Mouse (Mus musculus): ENCODE results near the gene Jmjd6.
"Not testable (repeated sequence)": the region's sequence is repeated elsewhere in the genome, so short reads cannot be mapped to it uniquely, and the experiment has no call there.

Jmjd6 gene

DNA sequence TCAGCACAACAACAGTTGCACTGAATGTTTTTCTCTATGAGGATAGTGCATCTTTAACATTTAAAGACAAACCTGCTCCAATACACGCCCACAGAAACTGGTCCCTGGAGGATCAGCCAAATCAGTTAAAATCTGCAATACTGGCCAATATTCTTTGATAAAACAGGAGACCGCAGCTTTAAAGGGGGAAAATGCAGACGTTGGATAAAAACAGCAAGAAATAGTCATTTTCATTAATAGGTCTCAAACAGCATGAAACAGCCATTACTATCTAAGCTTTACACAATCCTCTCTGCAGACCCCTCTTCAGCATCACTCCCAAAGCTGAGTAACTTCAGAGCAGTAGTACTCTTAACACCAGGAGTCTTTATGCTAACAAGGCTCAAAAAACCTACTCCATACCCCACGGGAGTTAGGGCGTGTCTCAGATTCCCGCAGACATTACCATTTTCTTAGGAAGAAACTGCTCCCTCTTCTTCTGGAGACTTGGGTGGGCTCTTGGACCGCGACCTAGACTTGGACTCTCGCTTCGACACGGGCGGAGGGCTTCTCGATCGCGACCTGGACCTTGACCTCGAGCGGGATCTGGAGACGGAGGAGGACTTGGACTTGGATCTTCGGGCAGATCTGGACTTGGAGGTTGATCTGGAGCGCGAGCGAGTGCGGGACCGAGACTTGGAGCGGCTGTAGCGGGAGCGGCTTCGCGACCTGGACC lies 8.5 kb upstream of the Jmjd6 start:
- no peak for DNase-seq (ENCODE audit: low spot score in 2 of 2)

DNA sequence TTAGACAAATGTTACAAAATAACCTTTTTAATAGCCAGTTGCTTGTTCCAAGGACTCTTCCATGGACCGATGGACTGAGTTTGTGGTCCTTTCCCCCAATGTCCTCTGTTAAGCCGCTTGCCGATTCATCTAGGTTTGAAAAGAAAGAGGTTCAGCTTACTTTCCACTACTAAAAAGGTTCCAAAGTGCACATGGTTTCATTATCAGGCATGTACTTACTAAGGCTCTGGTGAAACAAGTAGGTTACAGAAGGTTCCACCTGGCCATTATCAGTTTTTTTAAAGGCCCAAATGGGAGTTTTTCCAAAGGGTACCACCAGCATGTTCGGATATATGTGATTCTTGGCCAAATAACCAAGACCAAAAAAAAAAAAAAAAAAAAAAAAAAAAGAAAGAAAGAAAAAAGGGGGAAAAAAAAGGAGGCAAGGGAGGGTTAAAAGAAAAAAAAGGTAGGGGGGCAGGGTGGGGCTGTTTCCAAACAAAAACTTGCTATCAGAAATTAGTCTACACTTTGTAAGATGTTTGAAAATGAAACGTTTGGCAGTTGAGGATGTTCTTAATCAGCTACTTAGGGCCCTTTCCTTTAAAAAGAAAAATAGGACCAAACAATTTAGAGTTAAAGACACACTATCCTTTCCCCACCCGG lies 7.7 kb upstream of the Jmjd6 start:
- DNase-seq (ENCODE audit: low spot score in 2 of 2), result no peak

DNA sequence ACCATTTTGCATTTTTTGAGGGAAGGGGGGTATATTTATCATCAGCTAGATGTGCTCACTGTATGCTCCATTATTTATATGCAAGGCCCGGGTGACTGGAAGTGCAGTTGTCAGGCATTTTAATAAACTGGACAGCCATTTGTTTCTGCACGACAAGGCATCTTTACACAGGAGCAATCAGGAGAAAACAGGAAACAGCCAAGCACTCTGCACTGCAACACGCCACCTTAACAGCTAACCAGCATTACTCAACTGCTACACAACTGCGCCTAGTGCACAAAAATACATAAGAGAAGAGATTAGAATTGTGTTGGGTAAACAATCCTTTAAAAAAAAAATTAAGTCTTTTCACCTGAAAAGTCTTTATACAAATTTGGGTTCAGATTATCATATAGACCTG lies 6.8 kb upstream of the Jmjd6 start:
- no peak for DNase-seq (ENCODE audit: low spot score in 2 of 2)

DNA sequence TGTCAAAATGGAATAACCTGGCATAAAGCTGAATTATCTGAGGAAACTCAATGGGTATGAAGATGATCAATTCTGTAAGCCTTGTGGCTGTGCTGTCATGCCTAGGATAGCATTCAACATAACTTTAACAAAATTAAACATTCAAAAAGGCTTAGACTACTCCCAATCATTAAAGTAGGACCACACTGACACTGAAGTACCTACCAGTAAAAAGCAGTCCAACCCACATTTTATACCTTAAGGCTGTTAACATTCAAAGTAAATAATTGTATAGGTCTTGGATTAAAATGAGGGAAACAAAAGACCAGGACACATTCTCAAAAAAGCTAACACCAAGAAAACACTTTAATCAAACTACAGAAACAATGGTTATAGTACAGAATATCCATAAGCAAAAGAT lies 6.3 kb upstream of the Jmjd6 start:
- DNase-seq (ENCODE audit: low spot score in 2 of 2), result no peak

DNA sequence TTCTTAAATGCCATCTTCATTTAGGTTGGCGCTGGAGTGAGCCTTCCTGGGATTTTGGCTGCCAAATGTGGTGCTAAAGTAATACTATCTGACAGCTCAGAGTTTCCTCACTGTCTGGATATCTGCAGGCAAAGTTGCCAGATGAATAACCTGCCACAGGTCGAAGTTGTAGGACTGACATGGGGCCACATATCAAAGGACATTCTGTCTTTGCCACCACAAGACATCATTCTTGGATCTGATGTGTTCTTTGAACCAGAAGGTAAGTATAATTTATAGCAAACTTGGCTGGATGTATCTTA lies 5.6 kb upstream of the Jmjd6 start:
- not testable (repeated sequence) for DNase-seq (ENCODE audit: low spot score in 2 of 2)

DNA sequence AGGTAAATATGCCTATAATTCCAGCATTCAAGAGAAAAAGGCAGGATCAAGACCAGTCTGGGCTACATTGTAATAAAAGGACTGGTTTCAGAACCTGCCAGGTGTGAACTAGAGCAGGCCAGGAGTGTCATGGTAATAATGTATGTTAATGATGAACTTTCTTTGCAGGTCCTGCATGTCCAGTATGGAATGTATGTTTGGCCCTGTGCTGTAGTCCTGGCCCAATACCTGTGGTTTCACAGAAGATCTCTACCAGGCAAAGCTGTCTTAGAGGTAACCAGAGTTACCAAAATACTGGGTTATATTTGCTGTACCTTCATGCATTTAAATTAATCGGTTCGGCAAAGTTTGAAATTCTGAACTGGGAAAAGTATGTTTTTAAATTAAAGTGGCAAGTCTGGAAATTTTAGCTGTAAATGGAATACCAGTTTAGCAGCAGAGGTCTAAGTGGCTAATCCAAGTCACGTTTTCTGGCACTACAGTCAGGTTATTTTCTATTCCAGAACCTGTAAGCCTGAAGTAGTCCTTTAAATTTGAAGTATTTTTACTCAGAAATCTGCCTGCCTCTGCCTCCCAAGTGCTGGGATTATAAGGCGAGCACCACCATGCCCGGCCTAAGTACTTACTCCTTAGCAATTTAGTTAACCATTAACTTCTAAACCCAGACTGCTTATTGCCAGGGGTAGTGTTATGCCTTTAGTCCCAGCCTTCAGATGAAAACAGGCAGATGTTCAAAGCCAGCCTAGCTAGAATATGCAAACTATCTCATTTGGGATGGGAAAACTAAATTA lies 5.0 kb upstream of the Jmjd6 start:
- no peak for DNase-seq (ENCODE audit: low spot score in 2 of 2)

DNA sequence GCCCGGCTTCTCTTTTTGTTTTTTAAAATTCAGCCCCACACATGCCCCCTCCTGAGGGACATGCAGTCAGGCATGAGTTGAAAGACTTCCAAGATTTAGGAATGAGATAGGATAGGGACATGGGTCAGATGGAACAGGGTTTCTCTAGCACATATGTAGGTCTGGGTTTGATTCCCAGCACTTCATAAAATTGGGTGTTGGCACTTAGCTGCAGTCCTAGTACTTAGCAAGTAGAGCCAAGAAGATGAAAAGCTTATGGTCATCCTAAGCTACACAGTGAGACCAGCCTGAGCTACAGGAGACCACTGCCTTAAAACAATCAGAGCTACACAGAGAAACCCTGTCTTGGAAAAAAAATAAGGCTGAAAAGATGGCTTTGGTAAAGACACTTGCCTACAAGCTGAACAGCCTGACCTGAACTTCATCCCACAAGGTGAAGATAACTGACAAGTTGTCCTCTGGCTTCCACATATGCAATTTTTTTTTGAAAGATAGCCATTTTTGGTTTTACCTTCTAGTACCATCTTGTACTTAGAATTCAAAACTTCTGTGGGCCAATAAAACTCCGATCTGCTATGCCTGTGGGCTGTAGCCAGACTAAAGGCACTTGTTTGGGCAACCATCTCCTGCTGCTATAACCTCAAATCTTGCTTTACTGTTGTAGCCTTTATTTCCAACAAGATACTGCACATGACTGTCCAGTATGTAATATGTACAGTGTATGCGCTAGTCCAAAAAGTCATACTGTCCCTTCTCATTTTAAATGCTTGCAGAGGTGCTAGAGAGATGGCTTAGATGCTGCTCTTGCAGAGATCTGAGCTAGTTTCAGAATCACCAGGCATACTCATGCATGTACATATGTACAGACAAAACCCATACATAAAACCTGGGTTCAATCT lies 4.2 kb upstream of the Jmjd6 start:
- no peak for DNase-seq (ENCODE audit: low spot score in 2 of 2)

DNA sequence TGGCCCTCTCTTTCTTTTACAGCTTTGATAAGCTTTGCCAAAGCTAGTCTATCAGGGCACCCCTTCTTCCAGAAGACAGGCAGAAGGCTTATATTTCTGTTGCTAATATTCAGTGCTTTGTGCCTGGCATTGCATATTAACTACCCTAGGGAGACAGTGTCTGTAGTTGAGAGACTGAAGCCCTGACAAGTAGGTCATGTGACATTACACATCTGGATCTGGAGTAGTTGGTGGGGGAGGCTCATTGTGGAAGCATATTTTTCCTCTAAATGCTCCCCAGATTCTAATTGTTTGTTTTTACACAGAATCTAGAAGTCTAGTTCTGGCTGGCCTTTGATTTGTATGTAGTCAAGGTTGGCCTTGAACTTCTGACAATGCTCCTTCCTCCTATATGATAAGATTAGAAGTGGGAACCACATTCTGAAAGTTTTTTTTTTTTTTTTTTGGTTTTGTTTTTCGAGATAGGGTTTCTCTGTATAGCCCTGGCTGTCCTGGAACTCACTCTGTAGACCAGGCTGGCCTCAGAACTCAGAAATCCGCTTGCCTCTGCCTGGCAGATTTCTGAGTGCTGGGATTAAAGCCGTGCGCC lies 3.4 kb upstream of the Jmjd6 start:
- DNase-seq (ENCODE audit: low spot score in 2 of 2), result no peak

DNA sequence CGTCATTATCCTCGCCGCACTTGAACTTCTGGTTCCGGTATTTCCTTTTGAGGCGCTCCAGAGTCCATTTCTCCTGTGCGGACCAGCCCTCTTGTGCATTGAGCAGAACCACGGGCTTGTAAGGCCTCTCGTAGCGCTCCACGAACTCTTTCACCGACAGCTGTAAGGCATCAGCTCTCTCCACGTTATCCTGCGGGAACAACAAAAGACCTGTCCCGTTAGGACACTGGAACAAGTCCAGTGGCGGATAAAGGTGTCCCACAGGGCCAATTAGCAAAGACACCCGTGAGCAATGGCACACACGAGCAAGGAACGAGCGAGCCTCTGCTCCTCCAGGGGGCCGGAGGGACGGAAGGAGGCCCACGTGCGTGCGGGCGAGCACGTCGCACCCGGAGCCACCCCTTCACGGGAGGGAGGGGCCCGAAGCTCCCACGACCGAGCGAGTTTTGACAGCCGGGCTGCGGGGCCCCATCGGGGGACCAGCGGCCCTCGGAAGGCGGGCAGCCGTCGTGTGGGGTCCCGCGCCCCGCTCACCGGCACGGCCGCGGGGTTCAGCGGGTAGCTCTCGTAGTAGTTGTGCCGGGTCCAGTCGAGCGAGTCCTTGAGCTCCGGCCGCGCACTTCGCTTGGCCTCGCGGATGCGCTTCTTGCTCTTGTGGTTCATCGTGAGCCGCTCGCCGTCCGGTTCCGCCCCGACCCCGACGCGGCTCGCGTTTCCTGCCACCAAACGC lies 553 bp downstream of the Jmjd6 start:
- DNase-seq (ENCODE audit: low spot score in 2 of 2), result peak; percentile 49 to 64

DNA sequence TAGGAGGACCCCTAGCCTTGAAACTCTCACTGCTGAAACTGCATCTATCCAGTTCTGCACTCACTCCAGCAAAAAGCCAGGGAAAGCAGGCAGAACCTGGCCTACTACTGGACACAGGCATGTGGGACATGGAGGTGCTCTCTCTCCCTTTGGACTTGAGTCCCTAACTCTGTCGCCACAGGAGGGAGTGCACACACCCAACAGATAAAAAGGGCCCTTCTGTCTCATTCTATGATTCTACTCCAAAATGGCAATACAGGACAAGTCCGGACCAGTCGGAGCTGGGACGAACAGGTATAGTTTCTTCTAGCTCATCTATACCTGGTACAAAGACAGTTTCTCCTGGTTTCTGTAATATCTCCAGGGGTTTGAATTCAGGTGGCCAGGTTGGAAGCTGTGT lies 2.5 kb downstream of the Jmjd6 start:
- DNase-seq (ENCODE audit: low spot score in 2 of 2), result no peak

DNA sequence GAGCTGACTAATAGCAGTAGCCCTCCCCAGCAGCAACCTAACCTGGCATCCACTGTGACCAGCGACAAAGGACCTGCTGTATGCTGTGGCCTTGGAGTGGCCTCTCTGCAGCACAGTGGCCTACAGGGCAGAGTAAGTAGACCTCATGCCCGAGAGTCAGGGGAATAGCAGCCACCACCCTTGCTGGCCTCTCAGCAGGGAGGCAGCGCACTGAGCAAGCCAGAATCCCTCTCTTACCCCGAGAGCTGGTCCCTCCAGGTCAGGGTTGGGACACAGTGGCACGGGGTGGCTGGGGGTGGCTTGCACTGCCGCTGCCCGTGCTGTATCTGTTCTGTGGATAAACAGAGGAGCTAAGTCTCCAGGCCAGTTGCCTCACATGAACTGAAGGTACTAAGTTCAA lies 3.6 kb downstream of the Jmjd6 start:
- DNase-seq (ENCODE audit: low spot score in 2 of 2), result no peak

DNA sequence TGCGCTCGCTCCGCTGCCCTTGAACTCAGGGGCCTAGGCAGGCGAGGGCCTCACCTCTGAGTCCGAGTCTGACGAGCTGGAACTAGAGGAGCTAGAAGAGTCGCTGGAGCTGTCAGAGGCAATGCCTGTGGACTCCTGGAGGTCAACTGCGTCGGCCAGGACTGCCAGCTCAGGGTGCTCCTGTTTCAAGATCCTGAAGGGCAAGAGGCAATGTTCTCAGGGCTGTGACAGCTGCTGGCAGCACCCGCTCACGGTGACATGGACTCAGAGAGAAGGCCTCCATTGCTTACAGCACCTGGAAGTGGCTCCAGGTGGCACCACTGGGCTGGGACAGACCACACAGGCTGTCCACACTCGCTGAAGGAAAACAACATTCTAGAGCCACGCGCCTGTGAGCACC lies 4.3 kb downstream of the Jmjd6 start:
- no peak for DNase-seq (ENCODE audit: low spot score in 2 of 2)

DNA sequence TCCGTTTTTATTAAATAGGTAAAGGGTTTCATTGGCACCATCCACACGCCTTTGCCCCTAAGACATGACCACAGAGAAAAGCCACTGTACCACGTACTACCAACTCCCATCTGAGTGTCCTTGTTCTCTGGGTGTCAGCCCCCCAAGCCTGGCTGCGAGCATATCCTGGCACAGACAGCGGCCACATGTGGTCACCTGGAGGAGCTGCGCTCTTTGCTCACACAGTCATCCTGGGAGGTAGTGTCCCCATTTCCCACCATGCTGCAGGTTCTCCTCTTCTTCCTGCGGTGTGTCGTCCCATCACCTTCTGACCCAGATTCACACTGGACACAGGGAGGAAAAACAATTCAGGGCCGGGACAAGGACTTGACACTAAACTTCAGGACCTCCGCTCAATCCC lies 5.8 kb downstream of the Jmjd6 start:
- no peak for DNase-seq (ENCODE audit: low spot score in 2 of 2)

DNA sequence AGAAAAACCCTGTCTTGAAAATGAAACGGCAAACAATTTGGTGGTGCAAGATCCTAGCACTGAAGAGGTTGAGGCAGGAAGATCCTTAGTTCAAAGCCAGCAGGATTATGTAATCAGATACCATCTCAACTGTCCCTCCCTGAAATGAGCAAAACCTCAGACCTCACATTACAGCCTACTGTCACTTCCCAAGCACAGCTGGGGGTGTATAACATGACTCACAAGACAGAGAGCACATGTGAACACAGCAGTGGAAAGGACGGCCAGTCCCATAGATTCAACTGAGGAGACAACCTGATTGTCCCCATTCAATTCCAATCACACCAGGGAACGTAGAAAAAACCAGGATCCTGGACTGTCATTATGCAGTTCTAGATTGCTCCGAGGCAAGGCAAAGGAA lies 7.0 kb downstream of the Jmjd6 start:
- DNase-seq (ENCODE audit: low spot score in 2 of 2), result no peak

DNA sequence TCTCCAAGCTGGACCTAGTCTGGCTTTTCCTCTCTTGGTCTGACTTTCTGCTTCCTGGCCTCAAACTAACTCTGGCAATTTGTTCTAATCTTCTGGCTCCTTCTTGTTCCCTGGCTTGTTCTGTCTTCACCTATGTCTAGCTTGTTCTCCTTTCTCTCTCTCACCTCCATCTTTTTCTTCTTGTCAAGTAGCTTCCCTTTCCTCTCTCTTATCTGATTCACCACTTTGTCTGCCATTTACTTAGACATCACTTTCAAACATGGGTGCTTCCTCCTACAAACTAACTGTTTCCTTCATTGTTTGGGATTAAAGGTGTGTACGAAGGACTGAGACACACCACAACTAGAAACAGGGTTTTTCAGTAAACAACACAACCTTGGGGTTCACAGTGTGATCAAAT lies 8.3 kb downstream of the Jmjd6 start:
- no peak for DNase-seq (ENCODE audit: low spot score in 2 of 2)

DNA sequence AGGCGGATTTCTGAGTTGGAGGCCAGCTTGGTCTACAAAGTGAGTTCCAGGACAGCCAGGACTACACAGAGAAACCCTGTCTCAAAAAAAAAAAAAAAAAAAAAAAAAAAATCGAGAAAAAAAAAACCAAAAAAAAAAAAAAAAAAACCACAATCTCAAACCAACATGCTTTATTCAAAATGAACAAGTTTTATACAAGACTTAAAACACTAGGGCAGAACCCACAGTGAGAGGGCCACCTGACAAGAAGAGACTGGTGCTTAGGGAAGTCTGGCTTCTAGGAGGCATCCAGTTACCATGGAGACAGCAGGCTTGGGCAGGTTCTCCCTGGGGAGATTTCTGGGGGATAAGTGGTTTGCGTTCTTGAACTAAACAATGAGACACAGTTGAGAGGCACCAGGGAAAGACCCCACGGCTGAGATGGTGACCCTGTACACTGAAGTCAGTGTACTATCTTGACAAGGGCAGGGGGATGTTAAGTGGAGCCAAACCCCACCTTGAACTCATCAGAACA lies 11.0 kb downstream of the Jmjd6 start:
- no peak for DNase-seq (ENCODE audit: low spot score in 2 of 2)

DNA sequence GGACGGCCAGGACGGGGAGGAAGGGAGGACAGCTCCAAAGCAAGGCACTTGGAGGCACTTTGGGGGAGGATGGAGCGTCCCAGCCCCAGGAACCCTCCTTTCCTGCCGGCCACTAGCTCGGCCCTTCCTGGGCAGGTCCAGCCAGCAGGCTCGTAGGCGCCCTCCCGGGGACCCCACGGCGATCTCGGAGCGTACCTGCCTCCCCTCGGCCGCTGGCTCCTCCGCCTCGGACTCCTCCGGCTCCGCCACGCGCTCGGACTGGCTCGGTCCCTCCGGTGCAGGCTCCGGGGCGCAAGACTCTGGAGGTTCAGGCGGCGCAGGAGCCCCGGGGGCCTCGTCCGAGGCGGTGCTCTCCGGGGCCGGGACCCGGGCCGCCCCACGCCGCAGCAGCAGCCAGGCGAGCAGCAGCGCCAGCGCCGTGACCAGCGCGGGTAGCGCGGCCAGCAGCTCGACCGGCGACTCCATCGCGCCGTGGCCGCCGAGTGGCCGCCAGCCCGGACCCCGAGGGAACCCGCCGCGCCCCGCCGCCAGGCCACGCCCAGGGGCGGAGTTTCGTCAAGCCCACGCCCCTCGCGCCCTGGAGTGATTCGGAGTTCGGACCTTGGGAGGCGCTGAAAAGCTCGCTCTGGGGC lies 15.6 kb downstream of the Jmjd6 start, which contains the start of gene Mxra7:
TSS of gene Mxra7 (minus strand) at position 513 of the 632 bp plus-strand sequence.
- DNase-seq (ENCODE audit: low spot score in 2 of 2), result no peak

DNA sequence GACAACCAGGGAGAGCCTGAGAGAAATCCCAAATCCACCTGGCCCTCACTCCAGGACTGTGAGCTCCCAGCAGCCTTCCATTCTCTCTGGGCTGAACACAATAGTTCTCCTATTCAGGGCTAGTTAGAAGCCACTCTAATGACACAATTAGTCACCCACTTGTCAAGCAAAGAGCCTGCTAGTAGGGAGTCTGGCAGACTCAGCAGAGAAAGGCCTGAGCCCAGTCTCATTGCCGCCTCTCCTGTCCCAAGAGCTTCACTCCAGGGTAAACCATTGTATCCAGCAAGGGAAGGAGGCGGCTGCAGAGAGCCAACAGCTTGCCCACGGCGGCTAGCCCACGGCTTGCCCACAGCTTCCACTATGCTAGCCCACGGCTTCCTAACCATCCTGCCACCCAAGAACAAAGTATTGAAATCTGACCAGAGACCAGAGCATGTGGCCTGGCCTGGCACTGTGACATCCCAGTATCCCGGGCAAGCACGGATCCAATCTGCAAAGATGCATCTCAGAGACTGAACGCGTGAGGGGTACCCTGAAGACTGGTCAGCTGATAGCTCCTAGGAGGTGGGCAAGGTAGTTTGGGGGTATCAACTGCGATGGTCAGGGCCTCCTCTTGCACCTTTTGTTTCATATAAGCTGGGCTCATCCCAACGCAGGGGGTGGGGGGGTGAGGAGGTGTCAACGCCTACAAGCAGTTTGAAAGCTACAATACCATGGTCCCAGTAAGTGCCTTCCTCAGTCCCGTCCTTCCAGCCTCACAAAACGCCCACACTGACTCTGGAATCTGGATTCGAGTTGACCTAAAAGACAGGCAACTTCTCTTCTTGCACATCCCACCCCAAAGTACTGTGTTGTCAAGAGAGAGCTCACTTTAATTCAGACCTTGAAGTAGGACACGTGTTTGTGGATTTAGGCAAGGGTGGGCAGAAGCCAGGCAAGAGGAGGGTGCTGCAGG lies 16.4 kb downstream of the Jmjd6 start:
- DNase-seq (ENCODE audit: low spot score in 2 of 2), result no peak

DNA sequence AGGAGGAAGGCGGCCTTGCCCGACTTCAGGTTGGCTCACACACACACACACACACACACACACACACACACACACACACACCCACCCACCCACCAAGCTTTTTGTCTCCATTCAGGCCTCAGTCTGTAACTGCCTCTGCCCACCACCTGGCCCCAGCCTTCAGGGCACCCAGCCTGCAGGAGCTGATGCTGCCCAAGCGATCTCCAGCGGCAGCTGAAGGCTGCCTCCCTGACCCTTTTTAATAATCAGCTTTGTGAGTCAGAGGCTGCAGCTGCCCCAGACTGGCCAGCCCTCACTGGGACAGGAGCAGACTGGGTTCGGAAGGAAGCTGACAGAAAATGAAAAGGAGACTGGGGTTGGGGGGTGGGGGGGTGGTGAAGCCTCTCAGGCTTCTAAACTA lies 18.0 kb downstream of the Jmjd6 start:
- no peak for DNase-seq (ENCODE audit: low spot score in 2 of 2)

Measured in frontal cortex, postnatal 14 days (tissue).